Mouse (Mus musculus): ENCODE data around the gene Gata1.
"Not testable (repeated sequence)": the region's sequence is repeated elsewhere in the genome, so short reads cannot be mapped to it uniquely, and the experiment has no call there.

The Gata1 gene

DNA sequence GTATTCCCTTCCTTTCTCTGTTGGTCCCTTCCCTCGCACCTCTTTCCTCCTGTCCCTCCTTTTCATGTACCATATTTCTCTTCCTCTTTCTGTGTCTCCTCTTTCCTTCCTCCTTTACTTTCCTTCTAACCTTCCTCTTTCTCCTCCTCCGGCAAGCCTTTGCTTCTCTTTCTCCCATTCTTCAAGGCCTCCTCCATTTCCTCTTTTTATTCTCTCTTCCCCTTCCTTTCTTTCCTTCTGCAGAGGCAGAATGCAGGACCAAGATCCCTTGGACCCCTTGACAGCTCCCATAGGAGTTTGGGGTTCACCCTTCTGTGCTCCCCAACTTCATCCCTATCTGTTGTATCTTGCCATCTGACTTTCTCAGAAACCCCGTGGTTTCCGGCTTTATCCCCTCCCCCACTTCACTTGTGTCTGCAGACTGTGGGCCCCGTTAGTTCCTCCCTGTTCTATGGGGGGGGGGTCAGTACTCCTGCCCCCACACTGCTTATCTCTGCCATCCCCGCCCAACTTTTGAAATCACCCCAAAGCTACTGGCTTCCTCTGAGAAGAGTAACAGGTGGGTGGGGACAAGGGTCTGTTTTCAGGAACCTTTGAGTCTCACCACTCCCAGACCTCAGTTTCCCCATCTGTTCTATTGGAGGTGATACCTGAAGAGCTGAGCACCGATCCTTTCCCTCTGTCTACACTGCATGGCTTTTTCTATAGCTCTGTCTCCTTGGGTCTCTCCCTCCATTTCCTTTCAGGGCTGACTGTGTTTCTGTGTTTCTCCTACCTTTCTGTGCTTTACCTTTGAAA is 13.8 kb downstream of the Gata1 start:
- DNase-seq = no peak

GRCm38 (mm10) chrX:7958868-7959267 is 19.0 kb downstream of the Gata1 start:
- no peak for DNase-seq

- DNase-seq = no peak
Observed at GRCm38 (mm10) chrX:7950091-7950490, 27.8 kb downstream of the Gata1 start.

DNA sequence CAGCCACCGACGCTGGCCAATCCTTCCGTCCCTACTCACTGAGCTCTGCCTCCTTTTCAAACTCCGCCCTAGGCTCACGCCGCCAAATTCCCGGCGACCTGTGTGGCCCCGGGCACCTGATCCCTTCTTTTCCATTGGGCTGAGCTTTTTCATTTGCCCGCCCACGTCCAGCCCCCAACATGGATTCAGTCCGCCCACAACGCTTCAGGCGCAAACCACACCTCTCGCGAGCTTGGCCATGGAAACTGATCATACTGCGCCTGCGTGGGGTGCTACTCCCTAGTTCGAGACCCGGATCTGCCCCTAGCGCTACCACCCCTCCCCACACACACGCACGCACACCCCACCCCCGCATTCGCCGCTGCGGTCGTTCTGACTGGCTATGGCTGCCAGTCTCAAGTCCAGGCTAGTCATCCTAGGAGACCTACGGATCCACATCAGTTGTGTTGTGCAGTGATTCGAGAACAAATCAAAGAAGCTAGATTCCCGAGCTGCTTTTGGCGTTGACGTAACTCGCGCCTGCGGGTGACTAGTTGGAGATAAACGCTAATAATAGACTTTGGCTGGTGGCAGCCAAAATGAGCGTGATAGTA is 29.9 kb downstream of the Gata1 start:
- peak; percentile 97 for DNase-seq

GRCm38 (mm10) chrX:7947108-7947899 is 30.6 kb downstream of the Gata1 start, which contains the start of gene Hdac6:
Hdac6 (minus strand) TSS chrX:7947889.
- no peak for DNase-seq

DNA sequence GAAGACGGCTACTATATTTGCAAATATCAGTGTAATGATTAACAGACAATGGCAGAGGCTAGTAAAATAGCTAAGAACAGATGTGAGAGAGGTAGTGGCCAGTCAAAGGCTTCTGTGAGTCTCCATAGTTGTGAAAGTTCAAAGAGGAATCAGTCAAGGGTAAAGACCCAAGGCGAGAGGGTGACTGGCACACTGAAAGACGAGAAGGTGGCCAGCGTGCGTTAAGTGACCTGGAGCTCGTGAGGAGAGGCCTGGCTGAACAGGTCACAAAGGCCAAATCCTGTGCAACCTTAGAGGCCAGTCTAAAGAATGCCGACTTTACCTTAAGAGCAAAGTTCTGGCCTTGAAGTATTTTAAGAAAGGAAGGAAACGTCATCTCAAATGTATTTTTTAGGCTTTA is 32.3 kb downstream of the Gata1 start:
- no peak for DNase-seq

DNA sequence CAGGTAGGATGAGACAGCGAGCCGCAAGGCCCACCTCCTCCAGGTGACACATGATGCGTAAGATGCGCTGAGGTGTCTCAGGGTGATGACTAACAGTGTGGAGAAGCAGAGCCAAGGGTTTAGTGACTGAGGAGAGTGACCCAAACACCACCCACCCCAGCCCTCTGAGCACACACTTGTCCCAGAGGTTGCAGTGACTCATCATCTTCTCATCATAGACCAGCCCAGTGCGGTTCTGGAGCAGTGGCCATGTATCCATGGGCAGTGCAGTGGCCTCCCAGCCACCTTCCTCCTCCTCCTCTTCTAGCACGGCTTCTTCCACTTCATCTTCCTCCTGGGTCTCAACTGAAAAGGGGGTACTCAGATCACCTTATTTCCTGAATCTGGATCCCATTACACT is 40.2 kb downstream of the Gata1 start:
- no peak for DNase-seq

DNA sequence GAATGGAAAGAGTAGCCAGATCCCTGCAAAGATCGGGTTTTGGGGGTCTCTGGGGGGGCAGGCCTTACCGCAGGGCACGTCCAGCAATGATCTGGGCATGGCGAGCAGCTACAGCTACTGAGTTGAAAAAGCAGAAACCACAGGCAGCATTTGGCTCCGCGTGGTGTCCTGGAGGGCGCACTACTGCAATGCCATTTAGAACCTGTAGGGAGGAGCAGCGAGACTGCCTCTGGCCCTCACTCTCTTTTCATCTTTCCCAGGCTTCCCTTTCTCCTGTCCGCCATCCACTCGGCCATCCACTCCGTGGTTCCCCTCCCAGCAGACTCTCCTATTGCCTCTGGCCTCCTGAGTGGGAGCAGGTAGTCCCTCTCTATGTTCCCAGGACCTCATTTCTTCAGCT is 41.0 kb downstream of the Gata1 start:
- DNase-seq = no peak

DNA sequence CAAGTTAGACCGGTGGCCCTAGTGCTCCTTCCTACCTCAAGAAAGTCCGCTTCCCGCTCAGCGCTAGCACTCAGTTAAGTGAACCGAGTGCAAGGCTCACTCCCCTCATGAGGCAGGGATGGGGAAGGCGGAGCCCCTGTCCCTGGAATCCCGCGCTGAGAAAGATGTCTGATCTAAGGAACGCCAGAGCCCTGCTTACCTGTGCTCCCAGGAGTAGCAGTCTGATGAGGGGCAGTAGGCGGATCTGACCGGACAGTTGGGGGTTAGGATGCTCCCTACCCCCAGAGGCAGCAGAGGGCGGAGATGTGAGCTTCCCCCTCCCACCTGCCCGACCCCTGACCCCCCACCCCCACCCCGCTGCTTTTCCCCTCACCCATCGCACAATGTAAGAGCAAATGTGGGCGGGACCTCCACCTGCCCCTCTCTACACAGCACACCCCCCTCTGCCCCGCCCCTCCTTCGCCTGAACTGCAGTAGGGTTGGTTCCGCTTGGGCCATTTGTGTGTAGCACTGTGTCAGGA is 49.5 kb downstream of the Gata1 start, which contains the start of gene Eras:
TSS of gene Eras (minus strand) at position 338 of the 521 bp plus-strand sequence.
- DNase-seq = no peak

DNA sequence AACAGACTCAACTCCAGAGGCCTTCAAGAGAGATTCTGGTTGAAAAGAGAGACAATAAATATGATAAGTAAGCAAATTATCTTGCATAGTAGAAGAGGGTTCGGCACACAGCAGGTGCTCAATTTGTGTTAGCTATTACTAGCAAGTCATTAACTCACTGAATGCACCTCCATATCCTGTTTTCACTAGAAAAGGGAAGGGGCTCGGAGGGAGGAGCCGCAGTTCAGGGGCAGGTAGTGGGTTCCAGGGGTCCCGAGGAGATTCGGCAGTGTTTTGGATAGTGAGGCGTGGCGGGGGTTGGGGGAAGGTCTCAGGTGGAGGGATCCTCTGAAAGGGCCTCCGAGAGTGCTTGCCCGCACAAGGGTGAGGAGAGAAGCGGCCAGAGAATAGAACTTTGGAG is 50.8 kb downstream of the Gata1 start:
- DNase-seq = no peak

- DNase-seq = no peak
Observed at GRCm38 (mm10) chrX:7926266-7926665, 51.6 kb downstream of the Gata1 start.

DNA sequence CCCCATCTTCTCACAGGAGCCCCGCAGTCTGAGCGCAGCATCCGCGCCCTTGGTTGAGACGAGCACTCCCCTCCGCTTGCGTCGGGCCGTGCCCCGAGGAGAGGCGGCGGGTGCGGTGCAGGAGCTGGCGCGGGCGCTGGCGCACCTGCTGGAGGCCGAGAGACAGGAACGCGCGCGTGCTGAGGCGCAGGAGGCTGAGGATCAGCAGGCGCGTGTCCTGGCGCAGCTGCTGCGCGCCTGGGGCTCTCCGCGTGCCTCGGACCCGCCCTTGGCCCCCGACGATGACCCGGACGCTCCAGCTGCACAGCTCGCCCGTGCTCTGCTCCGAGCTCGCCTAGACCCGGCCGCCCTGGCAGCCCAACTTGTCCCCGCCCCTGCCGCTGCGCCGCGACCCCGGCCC is 55.8 kb downstream of the Gata1 start:
- DNase-seq = no peak

DNA sequence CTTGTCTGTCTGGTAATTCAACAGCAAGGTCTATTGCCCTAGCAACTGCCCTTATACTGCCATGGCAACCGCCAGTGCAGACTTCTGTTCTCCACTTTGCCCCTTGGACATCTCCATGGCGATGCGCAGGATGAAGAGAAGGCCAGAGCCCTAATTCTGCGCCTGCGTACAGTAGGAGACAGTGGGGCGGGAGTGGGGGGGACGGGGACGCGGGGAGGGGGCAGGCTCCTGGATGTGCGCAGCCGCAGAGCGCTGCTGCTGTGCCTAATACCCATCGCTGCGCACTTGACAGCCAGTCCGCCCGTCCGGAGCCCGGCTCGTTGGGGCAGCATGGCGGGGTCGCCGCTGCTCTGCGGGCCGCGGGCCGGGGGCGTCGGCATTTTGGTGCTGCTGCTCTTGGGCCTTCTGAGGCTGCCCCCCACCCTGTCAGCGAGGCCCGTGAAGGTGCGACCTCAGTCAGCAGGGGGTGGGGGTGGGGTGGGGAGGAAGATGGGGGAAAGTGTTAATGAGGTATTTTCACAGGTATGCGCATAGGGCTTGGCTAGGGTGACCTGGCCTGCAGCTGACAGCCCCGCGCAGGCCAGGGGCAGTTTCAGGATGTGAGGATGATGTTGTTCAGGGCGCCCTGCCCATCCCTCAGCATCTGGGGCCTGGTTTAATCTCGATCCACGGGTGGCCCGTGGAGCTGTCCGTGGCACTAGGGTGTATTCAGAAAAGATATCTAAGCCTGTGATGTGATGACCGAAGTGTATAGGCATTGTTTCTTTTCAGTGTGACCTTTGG is 58.1 kb downstream of the Gata1 start, which contains the start of gene Pcsk1n:
TSS of gene Pcsk1n (plus strand) at position 222 of the 783 bp plus-strand sequence.
- peak; percentile 51 for DNase-seq

DNA sequence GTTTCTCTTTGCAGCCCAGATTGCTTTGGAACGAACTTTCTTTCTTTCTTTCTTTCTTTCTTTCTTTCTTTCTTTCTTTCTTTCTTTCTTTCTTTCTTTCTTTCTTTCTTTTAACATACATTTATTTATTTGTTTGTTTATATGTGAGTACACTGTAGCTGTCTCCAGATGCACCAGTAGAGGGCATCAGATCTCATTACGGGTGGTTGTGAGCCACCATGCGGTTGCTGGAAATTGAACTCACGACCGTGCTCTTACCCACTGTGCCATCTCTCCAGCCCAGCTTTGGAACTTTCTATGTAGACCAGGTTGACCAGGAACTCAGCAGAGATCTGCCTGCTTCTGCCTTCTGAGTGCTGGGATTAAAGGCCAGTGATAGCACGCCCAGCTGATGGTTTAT is 59.9 kb downstream of the Gata1 start:
- DNase-seq = not testable (repeated sequence)

GRCm38 (mm10) chrX:7915669-7916068 is 62.2 kb downstream of the Gata1 start:
- DNase-seq = not testable (repeated sequence)

DNA sequence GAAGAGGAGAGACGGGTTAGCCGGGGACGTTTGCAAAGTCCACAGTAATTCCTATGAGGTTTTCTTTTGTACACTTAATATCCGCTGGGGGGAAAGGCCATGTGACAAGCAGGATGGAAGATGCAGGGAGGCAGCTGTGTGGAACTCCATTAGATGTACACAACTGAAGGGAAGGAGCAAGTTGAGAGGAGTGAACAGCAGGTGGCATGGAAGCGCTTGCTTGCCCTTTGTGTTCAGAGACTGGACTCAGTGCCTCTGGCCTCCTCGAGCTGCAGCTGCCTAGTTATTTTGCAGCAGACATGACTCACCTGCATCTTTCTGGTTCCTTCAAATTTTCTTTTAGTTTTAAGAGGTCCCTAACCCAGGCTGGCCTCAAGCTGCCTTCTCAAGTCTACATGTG is 67.4 kb downstream of the Gata1 start:
- DNase-seq = no peak
